Mouse (Mus musculus): ENCODE results near the gene Paqr6. TPM values are rescaled to one million over a fixed set of nuclear protein-coding genes. Genes with fewer than 3 reads are reported as not detected.
A peak's percentile ranks its signal among the peaks of the same experiment; 100 is the strongest.
"Not testable (repeated sequence)": the region's sequence is repeated elsewhere in the genome, so short reads cannot be mapped to it uniquely, and the experiment has no call there.

Gene Paqr6
- total RNA-seq, 2 experiments from 2014 or later = 1.9 to 2.1 TPM

GRCm38 (mm10) chr3:88365705-88366361, 1.4 kb downstream of the Paqr6 start:
- no peak for DNase-seq
- intact Hi-C loops (cut with DNase I) = no loop called here

DNA sequence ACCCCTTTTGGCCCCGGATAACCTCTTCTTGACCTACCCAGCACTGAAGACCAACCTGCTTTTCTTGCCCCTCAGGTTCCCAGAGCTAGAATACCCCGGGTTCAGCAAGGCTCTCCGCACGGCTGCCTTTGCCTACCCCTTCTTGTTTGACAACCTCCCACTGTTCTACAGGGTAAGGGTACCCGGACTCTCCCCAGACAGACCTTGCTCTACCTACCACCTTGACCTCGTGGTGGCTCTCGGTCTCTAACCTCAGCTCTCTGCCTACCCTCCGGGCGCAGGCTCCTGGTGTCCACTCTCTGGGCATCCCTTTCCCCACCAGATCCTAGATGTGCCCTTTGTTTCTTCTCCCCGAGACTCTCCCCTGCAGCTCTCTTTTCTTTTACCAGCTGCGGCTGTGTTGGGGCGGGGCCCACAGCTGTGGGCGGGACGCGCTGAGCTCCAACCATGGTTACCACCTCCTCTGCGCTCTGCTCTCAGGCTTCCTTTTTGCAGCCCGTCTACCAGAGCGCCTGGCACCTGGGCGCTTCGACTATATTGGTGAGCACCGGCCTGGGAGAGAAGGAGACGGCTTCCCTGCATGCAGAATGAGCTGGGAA, 2.5 kb downstream of the Paqr6 start:
- DNase-seq; intact Hi-C loops (cut with DNase I): not testable (repeated sequence)

- intact Hi-C loops (cut with DNase I); DNase-seq: not testable (repeated sequence)
Measured at GRCm38 (mm10) chr3:88367517-88367916, 3.1 kb downstream of the Paqr6 start.

DNA sequence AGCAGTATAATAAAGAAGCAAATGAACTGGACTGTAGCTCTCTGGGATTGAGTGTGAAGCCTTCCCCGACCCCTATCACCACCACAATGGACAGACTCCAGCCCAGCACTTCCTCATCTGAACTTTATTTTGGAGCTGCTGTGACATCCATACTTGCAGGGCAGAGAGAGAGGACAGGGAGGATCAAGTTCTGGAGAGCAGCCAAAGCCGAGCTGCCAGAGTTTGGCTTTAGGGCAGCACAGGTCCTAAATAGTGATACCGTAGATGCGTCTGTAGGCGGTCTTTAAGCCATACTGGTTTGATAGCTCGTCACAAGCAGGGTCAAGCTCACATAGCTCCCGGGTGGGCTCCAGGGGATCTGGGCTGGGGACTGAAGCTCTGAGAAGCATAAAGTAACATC, 4.1 kb downstream of the Paqr6 start:
- intact Hi-C loops (cut with DNase I); DNase-seq: not testable (repeated sequence)

DNA sequence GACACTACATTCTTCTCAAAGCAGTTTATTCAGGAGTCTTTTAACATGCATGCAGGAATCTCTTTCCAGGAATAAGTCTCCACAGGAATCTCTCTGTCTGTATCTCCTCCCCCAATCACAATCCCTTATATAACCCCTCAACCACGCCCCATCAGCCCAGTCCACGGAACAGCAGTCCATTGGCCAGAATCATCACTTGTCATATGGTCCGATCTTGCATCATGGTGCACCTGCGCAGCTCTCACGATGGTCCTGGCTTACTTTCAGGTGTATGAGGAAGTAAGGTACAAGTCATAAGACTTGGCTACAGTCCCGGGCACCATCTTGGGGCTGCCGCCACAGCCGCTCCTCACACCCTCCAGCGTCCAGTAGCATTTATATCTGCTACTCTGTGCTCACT, 8.3 kb downstream of the Paqr6 start, which contains the start of gene Bglap3:
Gene Bglap3, minus strand, starts transcription at position 101 of the 400 bp plus-strand sequence.
- DNase-seq = not testable (repeated sequence)

GRCm38 (mm10) chr3:88375750-88376626, 11.6 kb downstream of the Paqr6 start:
- intact Hi-C loops (cut with DNase I); DNase-seq: not testable (repeated sequence)

More for the DNA sequence above, 8.3 kb downstream of the Paqr6 start, which contains the start of gene Bglap3:
- intact Hi-C loops (cut with DNase I) = not testable (repeated sequence)

- DNase-seq; intact Hi-C loops (cut with DNase I): not testable (repeated sequence)
Measured at GRCm38 (mm10) chr3:88376644-88377043, 12.3 kb downstream of the Paqr6 start.

DNA sequence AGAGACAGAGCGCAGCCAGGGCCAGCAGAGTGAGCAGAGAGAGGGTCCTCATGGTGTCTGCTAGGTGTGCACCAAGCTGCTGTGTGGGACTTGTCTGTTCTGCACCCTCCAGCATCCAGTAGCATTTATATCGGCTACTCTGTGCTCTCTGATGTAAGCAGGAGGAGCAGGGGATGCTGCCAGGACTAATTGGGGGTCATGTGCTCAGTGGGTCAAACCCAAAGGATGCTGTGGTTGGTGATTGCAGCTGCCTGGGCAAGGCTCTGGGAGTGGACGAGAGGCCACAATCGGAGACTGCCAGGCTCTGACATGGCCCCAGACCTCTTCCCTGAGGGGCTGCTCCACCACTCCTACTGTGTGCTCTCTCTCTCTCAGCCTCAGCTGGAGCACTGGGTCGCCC, 14.2 kb downstream of the Paqr6 start, which contains the start of gene Bglap2:
Gene Bglap2, minus strand, starts transcription at position 101 of the 400 bp plus-strand sequence.
- DNase-seq; intact Hi-C loops (cut with DNase I): not testable (repeated sequence)

GRCm38 (mm10) chr3:88381389-88382315, 17.3 kb downstream of the Paqr6 start:
- DNase-seq; intact Hi-C loops (cut with DNase I): not testable (repeated sequence)

- intact Hi-C loops (cut with DNase I); DNase-seq: not testable (repeated sequence)
Measured at GRCm38 (mm10) chr3:88382383-88382782, 18.0 kb downstream of the Paqr6 start.

- intact Hi-C loops (cut with DNase I) = no loop called here
- no peak for DNase-seq
Measured at GRCm38 (mm10) chr3:88384364-88384763, 20.0 kb downstream of the Paqr6 start, which contains the start of gene Bglap. TSS of gene Bglap (minus strand) at chr3:88384464.

- no peak for DNase-seq
- intact Hi-C loops (cut with DNase I) = no loop called here
Measured at GRCm38 (mm10) chr3:88393776-88394375, 29.5 kb downstream of the Paqr6 start.

DNA sequence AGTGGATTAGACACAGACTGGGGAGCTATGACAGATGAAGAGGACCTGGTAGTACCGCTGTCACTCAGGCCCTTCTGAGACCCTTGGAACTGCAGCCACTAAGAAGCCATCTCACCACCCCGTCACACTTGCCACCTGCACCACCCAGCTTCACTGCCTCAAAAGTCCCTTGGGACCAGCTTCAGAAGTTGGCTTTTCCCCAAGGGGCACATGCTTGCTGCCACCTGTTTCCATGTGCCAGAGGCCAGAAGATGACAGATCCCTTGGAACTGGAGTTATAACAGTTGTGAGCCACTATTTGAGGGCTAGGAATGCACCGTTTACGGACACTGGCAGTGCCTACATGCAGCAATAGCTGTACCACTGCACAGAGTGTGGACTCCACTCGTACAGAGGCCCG, 30.9 kb downstream of the Paqr6 start:
- intact Hi-C loops (cut with DNase I) = no loop called here
- no peak for DNase-seq

DNA sequence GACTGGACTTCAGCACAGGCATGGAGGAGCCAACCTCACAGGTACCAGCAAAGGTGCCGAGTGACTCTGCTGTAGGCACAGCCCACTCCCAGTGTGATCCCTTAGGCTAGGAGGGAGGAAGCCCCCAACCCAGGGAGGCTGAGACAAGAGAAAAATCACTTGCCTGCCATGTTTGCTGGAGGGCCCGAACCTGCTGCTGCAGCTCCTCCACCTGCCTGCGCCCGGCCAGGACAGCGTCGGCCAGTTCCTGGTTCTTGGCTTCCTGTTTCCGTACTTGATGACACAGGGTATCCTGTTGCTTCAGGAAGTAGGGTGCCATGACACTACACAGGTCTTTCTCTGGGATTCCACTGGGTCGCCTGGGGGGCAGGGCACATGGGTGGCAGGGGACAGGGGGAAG, 31.4 kb downstream of the Paqr6 start:
- intact Hi-C loops (cut with DNase I) = no loop called here
- no peak for DNase-seq

DNA sequence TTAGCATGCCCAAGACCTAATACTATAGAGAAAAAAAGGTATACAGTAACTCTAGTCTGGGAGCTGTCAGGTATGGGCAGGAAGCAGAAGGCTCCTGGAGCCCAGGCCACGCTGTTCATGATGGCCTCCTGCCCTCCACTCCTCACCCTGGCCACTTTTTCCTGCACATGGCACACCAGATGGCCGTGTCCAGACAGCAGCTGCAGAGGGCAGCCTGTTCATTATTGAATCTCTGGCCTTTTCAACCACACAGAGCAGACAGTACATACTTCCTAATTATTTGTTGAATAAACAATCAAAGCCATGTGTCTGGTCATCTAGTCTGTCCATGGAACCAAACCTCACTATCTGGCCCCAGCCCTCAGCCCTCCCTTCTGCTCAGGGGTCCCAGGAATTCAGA, 34.3 kb downstream of the Paqr6 start:
- intact Hi-C loops (cut with DNase I) = no loop called here
- DNase-seq = peak; percentile 52

DNA sequence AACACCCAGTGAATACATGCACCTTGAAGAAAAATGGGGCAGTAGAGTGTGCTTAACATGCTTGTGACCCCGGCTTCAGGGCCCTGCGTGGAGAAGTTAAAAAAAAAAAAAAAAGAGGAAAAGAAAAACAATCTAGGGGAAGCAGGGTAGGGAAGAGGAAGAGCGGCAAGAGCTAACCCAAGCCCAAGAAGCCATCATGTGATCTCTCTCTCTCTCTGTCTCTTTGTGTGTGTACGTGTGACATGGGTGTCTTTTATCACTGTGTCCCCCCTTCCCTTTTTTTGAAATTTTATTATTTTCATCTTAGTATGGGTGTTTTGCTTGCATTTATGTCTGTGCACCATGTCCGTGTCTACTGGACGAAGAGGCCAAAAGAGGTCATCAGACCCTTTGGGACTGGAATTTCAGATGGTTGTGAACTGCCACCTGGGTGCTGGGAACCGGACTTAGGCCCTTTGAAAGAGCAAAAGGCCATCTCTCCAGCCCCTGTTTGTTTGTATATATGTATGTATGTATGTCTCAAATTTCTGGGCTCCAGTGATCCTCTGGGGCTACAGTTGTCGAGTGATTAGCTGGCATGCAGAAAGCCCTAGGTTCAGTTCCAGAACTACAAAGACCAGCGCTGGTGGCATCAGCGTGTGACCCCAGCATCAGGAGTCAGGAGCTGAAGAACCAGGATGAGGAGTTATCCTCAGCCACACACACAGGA, 39.3 kb downstream of the Paqr6 start:
- intact Hi-C loops (cut with DNase I) = no loop called here
- DNase-seq = no peak

- intact Hi-C loops (cut with DNase I) = loop anchor here (5.0 kb wide), 1 partner anchor 60 kb away; no protein-coding TSS in a partner anchor
Measured at GRCm38 (mm10) chr3:88407090-88407489, 42.7 kb downstream of the Paqr6 start.

GRCm38 (mm10) chr3:88407529-88407928, 43.1 kb downstream of the Paqr6 start:
- intact Hi-C loops (cut with DNase I) = loop anchor here (5.0 kb wide), 1 partner anchor 60 kb away; no protein-coding TSS in a partner anchor
- no peak for DNase-seq

More at GRCm38 (mm10) chr3:88407090-88407489, 42.7 kb downstream of the Paqr6 start:
- peak; percentile 65 for DNase-seq

DNA sequence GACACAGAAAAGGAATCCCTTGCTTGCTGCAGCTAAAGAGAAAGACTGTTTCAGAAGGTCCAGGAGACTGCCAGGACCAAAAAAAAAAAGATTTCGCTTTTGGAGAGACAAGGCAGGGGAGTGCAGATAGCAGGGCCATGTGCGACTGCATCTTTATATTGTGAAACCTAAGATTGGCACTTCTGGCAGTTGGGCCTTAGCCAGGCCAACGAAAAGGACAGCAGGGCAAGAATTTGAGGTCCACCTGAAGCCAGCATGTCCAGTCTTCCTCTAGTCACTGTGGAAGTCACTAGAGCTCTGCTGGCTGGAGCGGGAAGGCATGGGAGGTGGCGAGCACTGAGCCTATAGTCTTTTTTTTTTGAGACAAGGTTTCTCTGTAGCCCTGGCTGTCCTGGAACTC, 44.6 kb downstream of the Paqr6 start:
- no peak for DNase-seq
- intact Hi-C loops (cut with DNase I) = loop anchor here (5.0 kb wide), 1 partner anchor 58 kb away; no protein-coding TSS in a partner anchor
